Mouse (Mus musculus) kidney, adult 18-20 months (tissue): Measurements from ENCODE around the gene Stx1a.
"Not testable (repeated sequence)": the region's sequence is repeated elsewhere in the genome, so short reads cannot be mapped to it uniquely, and the experiment has no call there.

Source experiments
- DNase-seq: peaks from one replicate; pipeline ENCODE4 v3.0.0; 2021

The Stx1a gene

GRCm38 (mm10) chr5:135042105-135042788, 19.0 kb downstream of the Stx1a start:
- no peak for DNase-seq

- no peak for DNase-seq
These were observed 21.3 kb downstream of the Stx1a start for GRCm38 (mm10) chr5:135044575-135044974.

GRCm38 (mm10) chr5:135048539-135048938, 25.3 kb downstream of the Stx1a start:
- DNase-seq, result no peak

DNA sequence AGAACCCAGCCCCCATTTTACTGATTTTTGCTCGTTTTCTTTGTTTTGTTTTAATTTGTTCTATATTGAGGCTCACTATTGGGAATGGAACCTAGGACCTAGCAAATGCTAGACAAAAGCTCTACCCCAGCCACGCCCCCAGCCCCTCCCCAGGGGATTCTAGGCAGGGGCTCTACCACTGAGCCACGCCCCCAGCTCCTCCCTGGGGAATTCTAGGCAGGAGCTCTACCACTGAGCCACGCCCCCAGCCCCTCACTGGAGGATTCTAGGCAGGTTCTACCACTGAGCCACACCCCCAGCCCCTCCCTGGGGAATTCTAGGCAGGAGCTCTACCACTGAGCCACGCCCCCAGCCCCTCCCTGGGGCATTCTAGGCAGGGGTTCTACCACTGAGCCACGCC, 26.0 kb downstream of the Stx1a start:
- not testable (repeated sequence) for DNase-seq

DNA sequence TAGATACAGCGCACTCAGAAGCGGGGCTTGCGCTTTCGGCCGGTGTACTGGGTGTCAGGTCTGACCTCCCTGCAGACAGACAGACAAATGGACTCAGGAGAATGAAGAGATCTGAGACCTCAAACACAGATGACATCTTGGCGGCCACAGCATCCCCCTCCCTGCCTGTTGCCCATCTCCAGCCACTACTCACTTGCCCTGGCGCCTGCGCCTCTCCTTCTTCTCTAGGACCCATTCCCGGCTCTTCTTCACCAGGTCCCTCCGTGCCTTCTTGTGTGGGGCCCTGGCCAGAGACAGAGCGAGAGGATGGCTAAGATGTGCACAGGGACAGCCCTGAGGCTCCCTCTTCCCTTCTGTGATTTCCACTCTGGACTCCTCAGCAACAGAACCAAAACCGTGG, 30.1 kb downstream of the Stx1a start:
- DNase-seq, result no peak

DNA sequence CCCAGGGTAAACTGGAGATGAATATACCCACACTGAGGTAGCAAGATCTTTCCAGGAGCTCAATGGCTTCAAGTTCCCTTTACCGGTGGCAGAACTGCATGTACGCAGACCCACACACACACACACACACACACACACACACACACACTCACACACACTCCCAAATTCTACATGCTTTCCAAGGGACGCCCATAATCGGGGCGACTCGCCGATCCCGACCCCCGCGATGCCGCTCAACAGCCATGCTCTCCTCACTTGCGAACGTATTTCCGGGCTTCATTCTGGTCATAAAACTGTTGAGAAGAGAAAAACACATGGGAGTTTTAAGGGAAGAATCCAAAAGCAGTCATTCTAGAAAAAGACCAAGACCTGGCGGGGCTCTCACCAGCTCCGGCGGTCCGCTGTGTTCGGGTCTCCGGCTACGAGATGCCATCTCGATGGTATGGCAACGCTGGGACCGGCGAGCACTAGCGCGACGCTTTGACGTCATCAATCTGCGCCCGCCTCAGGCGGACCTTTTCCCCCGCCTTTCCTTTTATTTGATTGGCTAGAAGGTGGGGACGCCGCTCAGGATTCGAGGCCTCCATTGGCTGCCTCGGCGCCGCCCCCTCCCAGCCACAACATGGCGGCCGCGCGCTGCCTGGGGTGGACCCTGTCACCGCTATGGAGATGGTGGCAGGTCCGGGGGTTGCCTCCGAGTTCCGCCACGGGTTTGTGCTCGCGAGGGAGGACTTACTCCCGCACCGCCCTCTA, 40.5 kb downstream of the Stx1a start, which contains the start of gene Dnajc30:
Gene Dnajc30, plus strand, starts transcription at position 574 of the 753 bp plus-strand sequence.
- peak; percentile 97 for DNase-seq

GRCm38 (mm10) chr5:135064382-135064766, 41.1 kb downstream of the Stx1a start:
- no peak for DNase-seq

DNA sequence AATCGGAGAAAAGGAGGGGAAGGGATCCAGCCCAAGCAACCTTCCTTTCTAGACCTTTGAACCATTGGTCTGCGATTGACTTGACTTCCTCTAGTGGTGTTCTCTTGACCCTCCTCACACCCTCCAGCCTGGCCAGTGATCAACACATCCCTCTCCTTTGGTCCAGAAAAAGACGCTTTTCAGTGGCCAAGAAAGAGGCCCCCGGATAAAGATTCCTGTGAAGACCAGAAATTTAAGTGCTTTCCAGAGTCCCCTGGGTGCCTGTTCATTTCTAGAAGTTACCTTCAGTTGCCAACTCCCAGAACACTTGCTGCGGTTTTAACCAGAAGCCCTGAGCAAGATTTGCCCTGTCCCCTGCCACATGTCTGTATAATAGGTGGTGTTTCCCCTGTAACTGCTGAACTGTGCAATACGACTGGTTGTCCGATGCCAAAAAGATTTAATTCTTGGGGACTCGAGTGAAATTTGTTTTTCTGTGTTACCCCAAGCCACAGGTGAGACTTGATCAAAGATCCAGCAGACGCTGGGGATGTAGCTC, 41.7 kb downstream of the Stx1a start, which contains the start of gene Bud23:
Gene Bud23, minus strand, starts transcription at position 51 of the 538 bp plus-strand sequence.
- not testable (repeated sequence) for DNase-seq

DNA sequence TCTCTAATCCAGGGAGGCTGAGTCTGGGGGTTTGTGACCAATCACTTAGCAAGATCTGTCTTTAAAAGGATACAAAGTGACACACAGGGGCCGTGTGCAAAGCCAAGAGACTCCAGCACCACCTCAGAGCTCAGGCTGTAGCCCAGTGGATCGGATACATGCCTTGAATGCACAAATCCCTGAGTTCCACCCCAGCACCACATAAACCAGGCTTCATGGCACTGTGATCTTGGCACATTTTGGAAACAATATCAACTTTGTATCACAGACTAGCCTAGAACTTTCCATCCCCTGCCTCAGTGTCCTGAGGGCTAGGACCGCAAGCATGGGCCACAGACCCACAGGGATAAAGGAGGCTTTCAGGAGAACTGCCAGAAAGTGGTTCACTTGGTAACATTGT, 42.7 kb downstream of the Stx1a start:
- DNase-seq, result no peak

DNA sequence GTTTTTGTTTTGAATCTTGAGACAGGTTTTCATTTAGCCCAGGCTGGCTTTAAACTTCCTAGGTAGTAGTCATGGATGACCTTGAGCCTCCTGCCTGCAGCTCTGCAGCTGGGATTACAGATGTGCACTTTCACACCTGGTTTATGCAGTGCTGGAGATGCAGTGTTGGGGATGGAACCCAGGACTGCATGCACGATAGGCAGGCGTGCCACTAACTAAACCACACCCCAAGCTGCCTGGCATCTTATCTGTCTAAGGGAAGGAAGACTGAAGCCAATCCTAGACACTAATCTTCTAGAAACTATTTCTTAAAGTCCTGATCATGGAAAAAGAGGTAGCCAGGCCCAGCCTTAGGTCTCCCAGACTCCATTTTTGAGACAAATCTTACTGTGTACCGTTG, 47.2 kb downstream of the Stx1a start:
- no peak for DNase-seq

GRCm38 (mm10) chr5:135072061-135072460, 48.8 kb downstream of the Stx1a start:
- DNase-seq, result no peak

DNA sequence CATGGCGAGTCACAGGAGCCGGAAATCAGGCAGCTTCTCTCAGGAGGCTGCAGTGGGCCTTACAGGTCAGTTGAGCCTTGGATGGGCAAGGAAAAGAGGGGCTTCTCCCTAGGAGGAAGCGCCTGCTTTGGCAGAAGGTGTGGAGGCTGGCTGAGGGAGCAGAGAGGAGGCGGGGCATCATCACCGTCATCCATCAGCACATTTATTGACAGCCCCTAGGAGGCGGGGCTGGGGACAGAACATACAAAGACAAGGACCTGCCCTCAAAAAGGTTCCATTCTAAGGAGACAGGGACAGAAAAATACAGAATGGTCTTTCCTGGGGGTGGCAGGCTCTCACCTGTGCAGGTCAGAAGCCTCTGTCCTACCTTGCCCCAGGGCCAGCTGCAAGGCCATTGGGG, 49.4 kb downstream of the Stx1a start:
- DNase-seq, result no peak

DNA sequence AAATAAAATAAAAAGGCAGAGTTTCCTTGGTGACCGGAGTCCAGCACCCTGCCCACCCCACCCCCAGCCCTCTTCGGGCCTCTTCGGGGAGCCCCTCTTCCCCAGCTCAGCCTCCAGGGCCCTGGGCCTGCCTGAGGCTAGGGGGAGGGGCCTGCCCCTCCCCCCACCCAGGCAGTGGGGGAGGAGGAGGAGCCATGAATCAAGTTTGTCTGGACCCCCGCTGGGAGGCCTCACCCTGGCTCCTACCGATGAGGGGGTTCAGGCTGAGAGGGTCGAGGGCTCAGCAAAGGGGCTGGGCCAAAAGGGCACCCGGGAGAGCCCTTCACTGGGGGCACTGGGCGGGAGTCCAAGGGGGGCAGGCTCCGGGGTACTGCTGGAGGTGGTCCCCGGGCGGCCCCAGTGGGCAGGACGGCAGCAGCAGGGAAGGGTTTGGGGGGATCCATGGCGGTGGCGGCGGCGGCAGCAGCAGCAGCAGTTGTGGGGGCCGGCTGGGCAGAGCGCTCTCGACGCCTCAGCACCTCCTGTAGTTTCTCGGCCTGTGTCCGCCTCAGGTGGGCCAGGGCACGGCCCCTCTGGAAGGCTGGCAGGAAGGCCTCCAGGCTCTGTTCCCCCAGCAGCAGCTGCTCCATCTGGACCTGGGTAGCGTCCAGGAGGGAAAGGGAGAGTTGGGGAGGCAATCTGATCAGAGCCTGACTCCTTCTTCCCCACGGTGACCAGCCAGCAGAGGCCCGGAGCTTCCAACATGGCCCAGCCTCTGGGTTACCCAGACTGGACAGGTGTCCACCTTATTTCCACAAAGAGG, 50.3 kb downstream of the Stx1a start:
- no peak for DNase-seq

- no peak for DNase-seq
These were observed 52.4 kb downstream of the Stx1a start for GRCm38 (mm10) chr5:135075655-135076054.

- DNase-seq, result peak; percentile 32
These were observed 53.1 kb downstream of the Stx1a start for GRCm38 (mm10) chr5:135076368-135076767.

DNA sequence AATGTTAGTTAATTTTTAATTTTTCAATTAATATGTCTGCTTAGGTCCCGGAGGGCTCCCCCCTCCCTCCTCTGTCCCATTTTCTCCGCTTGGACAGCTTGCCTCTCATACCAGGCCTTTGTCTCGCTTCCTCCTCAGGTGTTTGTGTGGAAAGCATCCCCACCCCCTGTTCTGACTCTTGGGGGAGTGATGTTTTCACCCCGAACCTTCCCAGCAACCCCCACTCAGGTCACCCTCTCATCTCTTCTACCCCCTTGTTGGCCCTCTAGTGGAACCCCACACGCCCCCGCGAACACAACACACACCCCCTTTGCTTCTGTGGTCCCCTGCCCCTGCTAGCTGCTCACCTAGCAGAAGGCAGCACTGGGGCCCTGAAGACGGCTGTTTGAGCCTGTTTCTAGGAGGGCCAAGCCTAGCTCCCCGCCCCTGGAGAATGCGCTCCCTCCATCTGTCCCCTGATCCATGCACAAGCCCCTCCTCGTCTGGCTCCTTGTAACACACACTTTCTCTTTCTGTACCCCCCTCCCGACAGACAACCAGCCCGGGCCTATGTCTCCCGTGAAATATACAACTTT, 53.7 kb downstream of the Stx1a start:
- peak; percentile 63 for DNase-seq

- DNase-seq, result peak; percentile 94
These were observed 54.5 kb downstream of the Stx1a start, which contains the start of gene Vps37d for GRCm38 (mm10) chr5:135077564-135078481. TSS of gene Vps37d (minus strand) at chr5:135078266.

DNA sequence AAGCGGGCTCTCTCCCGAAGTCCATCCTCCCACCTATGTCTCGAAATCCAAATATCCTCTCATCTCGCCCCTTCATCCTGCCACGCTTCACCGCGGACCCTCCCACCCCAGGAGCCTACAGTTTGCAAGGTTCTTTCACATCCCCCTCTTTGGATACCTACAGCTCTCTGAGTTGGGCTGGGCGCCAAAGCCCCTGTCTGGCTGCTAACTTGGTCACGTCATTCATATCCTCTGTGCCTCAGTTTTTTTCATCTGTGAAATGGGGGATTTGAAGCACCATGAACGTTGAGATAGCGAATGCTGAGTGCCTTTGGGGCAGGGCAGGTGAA, 55.2 kb downstream of the Stx1a start:
- no peak for DNase-seq

DNA sequence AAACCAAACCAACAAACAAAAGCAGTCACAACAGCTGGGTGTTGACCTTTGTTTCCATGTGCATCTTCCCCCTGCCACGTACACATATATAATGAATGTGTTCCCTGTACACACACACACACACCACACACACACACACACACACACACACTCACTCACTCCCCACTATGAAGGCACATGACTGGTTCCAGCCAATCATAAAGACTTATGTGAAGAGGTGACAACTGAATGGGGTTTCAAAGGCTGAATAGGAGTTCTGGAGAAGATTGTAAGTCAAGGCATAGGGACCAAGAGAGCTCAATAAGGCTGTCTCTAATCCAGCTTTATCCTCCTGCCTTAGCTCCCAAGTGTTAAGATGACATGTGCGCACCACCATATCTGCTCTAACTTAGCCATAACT, 56.3 kb downstream of the Stx1a start:
- no peak for DNase-seq

GRCm38 (mm10) chr5:135080539-135080938, 57.3 kb downstream of the Stx1a start:
- DNase-seq, result peak; percentile 25

GRCm38 (mm10) chr5:135086871-135087270, 63.6 kb downstream of the Stx1a start:
- DNase-seq, result no peak

DNA sequence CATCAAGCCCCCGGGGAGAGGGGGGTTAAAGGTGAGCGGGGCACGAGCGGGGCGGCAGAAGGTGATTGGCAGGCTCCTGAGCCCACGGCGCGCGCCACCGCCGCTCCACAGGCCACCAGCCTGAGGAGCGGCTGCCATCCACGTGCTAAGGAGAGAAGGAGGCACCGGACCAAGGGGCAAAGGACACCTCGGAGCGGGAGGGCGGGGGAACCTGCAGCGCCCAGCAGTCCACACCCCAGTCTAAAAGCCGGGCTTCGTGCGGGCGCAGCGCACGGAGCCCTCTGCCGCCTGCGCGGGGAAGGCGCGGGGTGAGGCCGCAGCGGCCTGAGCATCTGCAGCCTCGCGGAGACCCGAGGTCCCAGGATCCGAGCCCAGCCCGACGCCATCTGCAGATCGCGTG, 66.4 kb downstream of the Stx1a start, which contains the start of gene Mlxipl:
Gene Mlxipl, plus strand, starts transcription at position 238 of the 400 bp plus-strand sequence.
- peak; percentile 76 for DNase-seq
